ENCODE assay signal across 8 mouse cellular contexts in the genomic region with DNA sequence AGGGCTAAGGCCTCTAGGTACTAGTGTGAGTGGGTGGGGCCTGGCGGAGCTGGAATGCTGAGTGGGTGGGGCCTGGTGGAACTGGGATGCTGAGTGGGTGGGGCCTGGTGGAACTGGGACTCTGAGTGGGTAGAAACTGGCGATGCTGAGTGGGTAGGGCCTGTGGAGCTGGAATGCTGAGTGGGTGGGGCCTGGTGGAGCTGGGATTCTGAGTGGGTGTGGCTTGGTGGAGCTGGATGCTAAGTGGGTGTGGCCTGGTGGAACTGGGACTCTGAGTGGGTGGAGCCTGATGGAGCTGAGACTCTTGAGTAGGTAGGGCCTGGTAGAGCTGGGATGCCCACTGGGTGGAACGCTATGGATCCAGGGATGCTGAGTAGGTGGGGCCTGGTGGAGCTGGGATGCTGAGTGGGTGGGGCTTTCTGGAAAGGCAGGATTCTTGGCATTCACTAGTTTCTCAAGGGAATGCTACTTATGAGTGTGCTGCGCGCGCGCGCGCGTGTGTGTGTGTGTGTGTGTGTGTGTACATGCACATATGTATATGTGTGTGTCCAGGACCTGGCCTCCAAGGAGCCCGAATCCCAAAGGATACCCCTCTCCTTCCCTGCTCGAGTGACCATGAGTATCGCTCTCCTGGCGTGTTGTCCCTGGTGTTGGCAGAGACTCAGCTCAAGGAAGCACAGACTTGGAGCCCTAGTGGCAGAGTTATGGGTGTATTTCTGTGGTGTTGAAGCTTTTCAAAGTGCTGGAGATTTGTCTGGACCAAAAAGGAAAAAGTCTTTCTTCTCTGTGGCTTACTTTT.
DNase-seq lines count a peak whose midpoint lies in the region; ATAC-seq and TF ChIP-seq lines count a peak whose summit lies in the region.

No protein-coding gene starts in this region.

- DNase-seq in kidney, adult 11 months, result peak; percentile 61
- no peak for DNase-seq in kidney, adult 8-10 months
- peak; percentile 58 for DNase-seq in embryonic facial prominence, embryonic 10.5 days (ENCODE audit: low spot score)
- DNase-seq in retina, embryonic 14.5 days (ENCODE audit: low spot score), result peak; percentile 66
- no peak for DNase-seq in thymus, postnatal 36 days
- no peak for DNase-seq in adrenal gland, postnatal 25 days

- H3K36me3 ChIP-seq in ES-Bruce4 (ENCODE audit: control insufficient read depth, insufficient read depth, low read length, poor library complexity, severe bottlenecking), result no peaks in the 10 kb centered on the region
- H3K36me3 ChIP-seq in embryonic facial prominence, embryonic 10.5 days (replicated peaks), result no peaks in the 10 kb centered on the region
- H3K36me3 ChIP-seq in intestine, embryonic 16.5 days (ENCODE audit: control insufficient read depth, insufficient read depth, low read length), result no peaks in the 10 kb centered on the region

- H3K9me3 ChIP-seq in ES-Bruce4 (replicated peaks; ENCODE audit: control insufficient read depth, insufficient read depth, low read length, poor library complexity, severe bottlenecking), result no peaks in the 10 kb centered on the region
- H3K9me3 ChIP-seq in embryonic facial prominence, embryonic 10.5 days, result no peaks in the 10 kb centered on the region
- no peaks in the 10 kb centered on the region for H3K9me3 ChIP-seq in intestine, embryonic 16.5 days (ENCODE audit: control insufficient read depth, low read length)

- WGBS in embryonic facial prominence, embryonic 10.5 days, result 54% methylated on average over 14 of the region's 14 CpGs
- 71% methylated on average over 14 of the region's 14 CpGs for WGBS in intestine, embryonic 16.5 days

- peaks cover 23% of the 10 kb centered on the region for H3K4me1 ChIP-seq in ES-Bruce4 (ENCODE audit: control insufficient read depth, insufficient read depth, low read length)
- peaks cover 93% of the 10 kb centered on the region for H3K4me1 ChIP-seq in embryonic facial prominence, embryonic 10.5 days
- H3K4me1 ChIP-seq in intestine, embryonic 16.5 days (ENCODE audit: control insufficient read depth, insufficient read depth, low read length), result peaks cover 67% of the 10 kb centered on the region

- peak overlapping the region; percentile 67 for H3K27ac ChIP-seq in ES-Bruce4 (ENCODE audit: insufficient read depth, low read length)
- H3K27ac ChIP-seq in embryonic facial prominence, embryonic 10.5 days (replicated peaks), result 0 out of 2 replicates have a peak overlapping the region, but pooled peaks have one; percentile 21
- H3K27ac ChIP-seq in intestine, embryonic 16.5 days (ENCODE audit: low read length), result 0 out of 2 replicates have a peak overlapping the region, but pooled peaks have one; percentile 19

- H3K27me3 ChIP-seq in ES-Bruce4 (ENCODE audit: control insufficient read depth, insufficient read depth, low read length, poor library complexity, severe bottlenecking), result no peaks in the 10 kb centered on the region
- peaks cover 75% of the 10 kb centered on the region for H3K27me3 ChIP-seq in embryonic facial prominence, embryonic 10.5 days (replicated peaks; ENCODE audit: low read depth, poor library complexity, severe bottlenecking)
- H3K27me3 ChIP-seq in intestine, embryonic 16.5 days (replicated peaks; ENCODE audit: control insufficient read depth, insufficient read depth, low read length), result no peaks in the 10 kb centered on the region

- TF ChIP-seq CTCF in ES-Bruce4 (IDR thresholded peaks at IDR 0.05; ENCODE audit: low read depth, low read length), result no peak

- no peak overlapping the region for H3K4me2 ChIP-seq in intestine, embryonic 16.5 days (ENCODE audit: low read depth, low read length)

- no peak overlapping the region for H3K9ac ChIP-seq in ES-Bruce4 (ENCODE audit: low read depth, poor library complexity, severe bottlenecking)
- no peak overlapping the region for H3K9ac ChIP-seq in intestine, embryonic 16.5 days (ENCODE audit: low read depth, low read length)

- ATAC-seq in intestine, embryonic 16.5 days, result peak; percentile 27; the same call in 1 of the 2 replicates

- no peak overlapping the region for H3K4me3 ChIP-seq in ES-Bruce4 (ENCODE audit: low read depth, low read length)
- H3K4me3 ChIP-seq in embryonic facial prominence, embryonic 10.5 days, result no peak overlapping the region
- no peak overlapping the region for H3K4me3 ChIP-seq in intestine, embryonic 16.5 days (ENCODE audit: low read length)

- TF ChIP-seq POLR2A in ES-Bruce4 (IDR thresholded peaks at IDR 0.05; ENCODE audit: insufficient read depth, low read length), result no peak

- 0 out of 2 replicates have a peak, but pooled peaks have one; percentile 9 for TF ChIP-seq EP300 in ES-Bruce4 (IDR thresholded peaks at IDR 0.05; ENCODE audit: insufficient read depth, low read depth, low read length)

Comparison
In these comparisons a context has a peak if more than half of its experiments do, and no peak if none do; other contexts are left out.
1. DNase-seq: peak in kidney, adult 11 months (single experiment), embryonic facial prominence, embryonic 10.5 days (single experiment) and retina, embryonic 14.5 days (single experiment); none in kidney, adult 8-10 months (0 of 2), thymus, postnatal 36 days (0 of 2) and adrenal gland, postnatal 25 days (single experiment).
2. Peak in every context shown above with its lines, with median percentiles within 50 percentile points of each other: H3K27ac ChIP-seq.